Mouse (Mus musculus): ENCODE data around the gene Syt9. TPM values are rescaled to one million over a fixed set of nuclear protein-coding genes. Genes with fewer than 3 reads are reported as not detected.
A peak's percentile ranks its signal among the peaks of the same experiment; 100 is the strongest.

The Syt9 gene
- polyA plus RNA-seq, 1 experiment from 2014 or later, result 4.4 TPM

- Histone ChIP-seq H3K4me3 (ENCODE audit: low read depth, low read length) (no peak overlapping the region), H3K4me1 (ENCODE audit: control insufficient read depth, insufficient read depth, low read length) (0 out of 2 replicates have a peak, but pooled peaks cover 3% of the 10 kb centered on the region), H3K27ac (ENCODE audit: low read length) (no peak overlapping the region), H3K9ac (replicated peaks; ENCODE audit: low read depth, low read length) (no peak overlapping the region), H3K36me3 (ENCODE audit: control insufficient read depth, insufficient read depth, low read length) (no peaks in the 10 kb centered on the region), H3K27me3 (ENCODE audit: control insufficient read depth, insufficient read depth, low read length) (no peaks in the 10 kb centered on the region), H3K4me2 (replicated peaks; ENCODE audit: low read depth, low read length) (no peak overlapping the region), H3K9me3 (ENCODE audit: control insufficient read depth, low read depth, low read length) (no peaks in the 10 kb centered on the region)
- ATAC-seq (ENCODE audit: insufficient number of reproducible peaks, insufficient read depth, low FRiP score, low read depth), result peak; percentile 72; the same call in 1 of the 2 replicates
- WGBS, result 36% methylated on average over 8 of the region's 8 CpGs
Observed at GRCm38 (mm10) chr7:107516704-107517410, 146.3 kb downstream of the Syt9 start.

- Histone ChIP-seq H3K4me1 (ENCODE audit: control insufficient read depth, insufficient read depth, low read length) (0 out of 2 replicates have a peak, but pooled peaks cover 3% of the 10 kb centered on the region), H3K9ac (replicated peaks; ENCODE audit: low read depth, low read length) (no peak overlapping the region), H3K4me2 (replicated peaks; ENCODE audit: low read depth, low read length) (no peak overlapping the region), H3K4me3 (ENCODE audit: low read depth, low read length) (no peak overlapping the region), H3K27ac (ENCODE audit: low read length) (no peak overlapping the region), H3K27me3 (ENCODE audit: control insufficient read depth, insufficient read depth, low read length) (no peaks in the 10 kb centered on the region), H3K9me3 (ENCODE audit: control insufficient read depth, low read depth, low read length) (no peaks in the 10 kb centered on the region), H3K36me3 (ENCODE audit: control insufficient read depth, insufficient read depth, low read length) (no peaks in the 10 kb centered on the region)
- WGBS, result 86% methylated on average over 12 of the region's 12 CpGs
- ATAC-seq (ENCODE audit: insufficient number of reproducible peaks, insufficient read depth, low FRiP score, low read depth), result no peak
Observed at GRCm38 (mm10) chr7:107519256-107520025, 148.9 kb downstream of the Syt9 start.

DNA sequence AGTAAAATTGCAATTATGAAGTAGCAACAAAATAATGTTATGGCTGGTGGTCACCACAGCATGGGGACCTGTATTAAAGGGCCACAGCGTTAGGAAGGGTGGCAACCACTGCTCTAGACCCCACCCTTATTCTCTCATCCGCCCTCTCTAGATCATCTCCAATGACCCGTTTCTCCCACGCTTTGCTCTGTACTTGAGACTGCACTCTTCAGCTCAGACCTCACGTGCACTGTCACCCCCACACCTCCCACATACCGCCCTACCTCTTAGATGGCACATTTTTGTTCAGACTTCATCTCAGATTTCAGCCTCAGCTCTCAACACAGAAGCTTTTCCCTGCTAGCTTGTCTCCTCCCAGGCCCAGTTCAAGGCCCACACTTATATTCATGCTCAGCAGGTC lies 150.9 kb downstream of the Syt9 start:
- no peak for ATAC-seq (ENCODE audit: insufficient number of reproducible peaks, insufficient read depth, low FRiP score, low read depth)
- Histone ChIP-seq H3K27ac (ENCODE audit: low read length) (no peak overlapping the region), H3K27me3 (ENCODE audit: control insufficient read depth, insufficient read depth, low read length) (no peaks in the 10 kb centered on the region), H3K4me1 (ENCODE audit: control insufficient read depth, insufficient read depth, low read length) (0 out of 2 replicates have a peak, but pooled peaks cover 3% of the 10 kb centered on the region), H3K9ac (replicated peaks; ENCODE audit: low read depth, low read length) (no peak overlapping the region), H3K36me3 (ENCODE audit: control insufficient read depth, insufficient read depth, low read length) (no peaks in the 10 kb centered on the region), H3K9me3 (ENCODE audit: control insufficient read depth, low read depth, low read length) (no peaks in the 10 kb centered on the region), H3K4me3 (ENCODE audit: low read depth, low read length) (no peak overlapping the region), H3K4me2 (replicated peaks; ENCODE audit: low read depth, low read length) (no peak overlapping the region)
- WGBS, result 84% methylated on average over 6 of the region's 6 CpGs

DNA sequence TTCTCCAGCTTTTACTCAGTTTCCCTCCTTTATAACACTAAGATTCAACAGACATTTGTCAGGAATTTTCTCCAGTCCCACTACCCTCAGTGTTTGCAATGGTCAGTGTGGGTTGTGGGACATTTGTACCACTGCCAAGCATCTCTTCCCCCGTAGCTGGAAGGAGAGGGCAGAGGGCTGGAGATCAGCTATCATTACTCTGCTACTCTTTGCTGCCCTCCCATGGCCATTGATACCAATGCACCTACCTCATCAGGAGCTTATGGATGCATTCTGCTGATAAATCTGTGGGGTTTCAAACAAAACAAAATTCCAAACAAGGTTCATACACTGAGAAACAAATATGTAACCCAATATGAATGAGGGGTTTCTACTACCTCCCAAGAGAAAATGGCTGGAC lies 155.8 kb downstream of the Syt9 start:
- ATAC-seq (ENCODE audit: insufficient number of reproducible peaks, insufficient read depth, low FRiP score, low read depth), result no peak
- WGBS, result 3% methylated on average over 1 of the region's 1 CpGs
- no peaks in the 10 kb centered on the region for H3K36me3 ChIP-seq (ENCODE audit: control insufficient read depth, insufficient read depth, low read length)
- H3K27me3 ChIP-seq (ENCODE audit: control insufficient read depth, insufficient read depth, low read length), result no peaks in the 10 kb centered on the region
- H3K4me1 ChIP-seq (ENCODE audit: control insufficient read depth, insufficient read depth, low read length), result no peaks in the 10 kb centered on the region
- no peak overlapping the region for H3K4me2 ChIP-seq (replicated peaks; ENCODE audit: low read depth, low read length)
- H3K27ac ChIP-seq (ENCODE audit: low read length), result no peak overlapping the region
- no peaks in the 10 kb centered on the region for H3K9me3 ChIP-seq (ENCODE audit: control insufficient read depth, low read depth, low read length)
- H3K4me3 ChIP-seq (ENCODE audit: low read depth, low read length), result no peak overlapping the region
- H3K9ac ChIP-seq (replicated peaks; ENCODE audit: low read depth, low read length), result no peak overlapping the region

DNA sequence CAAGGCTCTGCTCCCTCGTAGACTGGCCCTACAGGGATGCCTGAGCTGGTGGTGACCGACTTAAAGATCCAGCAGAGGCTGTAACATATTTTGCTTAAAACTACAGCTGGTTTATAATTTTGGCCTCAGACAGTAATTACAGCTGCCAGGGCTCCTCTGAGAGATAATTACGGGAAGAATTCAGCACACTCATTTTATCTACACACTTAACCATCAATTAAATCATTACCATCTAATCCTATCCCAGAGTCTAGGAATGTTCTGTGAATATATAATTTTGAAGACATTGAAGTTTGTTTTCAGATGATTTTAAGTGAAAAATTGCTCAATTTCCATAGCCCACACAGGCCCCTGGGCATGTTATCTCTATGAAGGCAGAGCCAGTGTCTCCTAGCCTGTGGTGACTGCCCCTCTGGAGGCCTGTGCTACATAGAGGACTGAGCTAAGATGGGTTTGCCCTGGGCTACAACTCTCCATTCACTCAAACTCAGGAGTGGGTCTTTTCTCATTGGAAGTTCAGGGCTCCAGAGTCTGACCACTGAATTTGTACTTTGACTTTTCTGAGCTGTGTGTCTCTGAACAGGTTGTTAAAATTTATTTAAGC lies 157.7 kb downstream of the Syt9 start:
- H3K27ac ChIP-seq (ENCODE audit: low read length), result no peak overlapping the region
- H3K4me3 ChIP-seq (ENCODE audit: low read depth, low read length), result no peak overlapping the region
- no peaks in the 10 kb centered on the region for H3K9me3 ChIP-seq (ENCODE audit: control insufficient read depth, low read depth, low read length)
- no peaks in the 10 kb centered on the region for H3K4me1 ChIP-seq (ENCODE audit: control insufficient read depth, insufficient read depth, low read length)
- 75% methylated on average over 3 of the region's 3 CpGs for WGBS
- no peak overlapping the region for H3K4me2 ChIP-seq (replicated peaks; ENCODE audit: low read depth, low read length)
- no peak for ATAC-seq (ENCODE audit: insufficient number of reproducible peaks, insufficient read depth, low FRiP score, low read depth)
- H3K36me3 ChIP-seq (ENCODE audit: control insufficient read depth, insufficient read depth, low read length), result no peaks in the 10 kb centered on the region
- no peak overlapping the region for H3K9ac ChIP-seq (replicated peaks; ENCODE audit: low read depth, low read length)
- no peaks in the 10 kb centered on the region for H3K27me3 ChIP-seq (ENCODE audit: control insufficient read depth, insufficient read depth, low read length)

DNA sequence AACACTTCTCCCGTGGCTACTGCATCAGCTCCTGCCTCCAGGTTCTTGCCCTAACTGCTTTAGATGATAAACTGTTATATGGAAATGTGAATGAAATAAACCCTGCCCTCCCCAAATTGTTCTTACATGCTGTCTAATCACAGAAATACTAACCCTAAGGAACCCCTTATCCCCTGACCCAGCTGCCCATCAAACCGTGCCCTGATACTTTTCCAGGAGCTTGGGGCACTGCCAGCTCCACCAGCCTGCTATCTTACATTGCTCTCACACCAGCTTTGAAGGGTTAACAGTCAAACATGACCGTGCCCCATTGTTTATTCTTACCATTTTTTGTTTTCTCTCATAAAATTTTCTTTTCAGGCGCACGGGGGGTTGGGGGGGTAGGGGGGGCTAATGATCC lies 158.8 kb downstream of the Syt9 start:
- Histone ChIP-seq H3K36me3 (ENCODE audit: control insufficient read depth, insufficient read depth, low read length) (no peaks in the 10 kb centered on the region), H3K9me3 (ENCODE audit: control insufficient read depth, low read depth, low read length) (no peaks in the 10 kb centered on the region), H3K27me3 (ENCODE audit: control insufficient read depth, insufficient read depth, low read length) (no peaks in the 10 kb centered on the region), H3K4me1 (ENCODE audit: control insufficient read depth, insufficient read depth, low read length) (no peaks in the 10 kb centered on the region), H3K27ac (ENCODE audit: low read length) (no peak overlapping the region), H3K4me3 (ENCODE audit: low read depth, low read length) (no peak overlapping the region), H3K9ac (replicated peaks; ENCODE audit: low read depth, low read length) (no peak overlapping the region), H3K4me2 (replicated peaks; ENCODE audit: low read depth, low read length) (no peak overlapping the region)
- 45% methylated on average over 5 of the region's 5 CpGs for WGBS
- no peak for ATAC-seq (ENCODE audit: insufficient number of reproducible peaks, insufficient read depth, low FRiP score, low read depth)

GRCm38 (mm10) chr7:107535311-107535710 lies 164.8 kb downstream of the Syt9 start:
- Histone ChIP-seq H3K9ac (replicated peaks; ENCODE audit: low read depth, low read length) (no peak overlapping the region), H3K9me3 (ENCODE audit: control insufficient read depth, low read depth, low read length) (no peaks in the 10 kb centered on the region), H3K27me3 (ENCODE audit: control insufficient read depth, insufficient read depth, low read length) (no peaks in the 10 kb centered on the region), H3K27ac (ENCODE audit: low read length) (no peak overlapping the region), H3K36me3 (ENCODE audit: control insufficient read depth, insufficient read depth, low read length) (no peaks in the 10 kb centered on the region), H3K4me2 (replicated peaks; ENCODE audit: low read depth, low read length) (no peak overlapping the region), H3K4me3 (ENCODE audit: low read depth, low read length) (no peak overlapping the region), H3K4me1 (ENCODE audit: control insufficient read depth, insufficient read depth, low read length) (no peaks in the 10 kb centered on the region)
- no peak for ATAC-seq (ENCODE audit: insufficient number of reproducible peaks, insufficient read depth, low FRiP score, low read depth)
- WGBS, result 88% methylated on average over 4 of the region's 4 CpGs

DNA sequence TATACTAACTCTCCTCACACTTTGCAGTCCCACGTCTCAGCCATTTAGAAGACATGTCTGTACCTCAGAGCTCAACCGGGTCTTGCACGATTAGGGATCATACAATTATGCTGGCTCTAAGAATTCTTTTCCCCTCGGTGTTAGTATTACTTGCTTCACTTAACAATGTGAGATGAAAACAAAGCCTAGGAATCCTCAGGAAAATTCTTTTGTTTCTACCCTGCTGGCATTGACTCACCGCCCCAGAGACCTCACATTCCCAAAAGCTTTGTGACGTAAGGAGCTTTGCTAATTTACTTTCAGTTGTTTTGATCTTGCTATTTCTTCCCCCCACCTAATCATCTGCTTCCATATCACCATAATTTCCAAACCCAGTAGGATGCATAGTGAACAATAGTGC lies 166.0 kb downstream of the Syt9 start:
- H3K4me1 ChIP-seq (ENCODE audit: control insufficient read depth, insufficient read depth, low read length), result no peaks in the 10 kb centered on the region
- no peak overlapping the region for H3K9ac ChIP-seq (replicated peaks; ENCODE audit: low read depth, low read length)
- H3K4me3 ChIP-seq (ENCODE audit: low read depth, low read length), result no peak overlapping the region
- 64% methylated on average over 6 of the region's 6 CpGs for WGBS
- H3K36me3 ChIP-seq (ENCODE audit: control insufficient read depth, insufficient read depth, low read length), result no peaks in the 10 kb centered on the region
- no peak for ATAC-seq (ENCODE audit: insufficient number of reproducible peaks, insufficient read depth, low FRiP score, low read depth)
- no peaks in the 10 kb centered on the region for H3K9me3 ChIP-seq (ENCODE audit: control insufficient read depth, low read depth, low read length)
- H3K27me3 ChIP-seq (ENCODE audit: control insufficient read depth, insufficient read depth, low read length), result no peaks in the 10 kb centered on the region
- H3K27ac ChIP-seq (ENCODE audit: low read length), result no peak overlapping the region
- H3K4me2 ChIP-seq (replicated peaks; ENCODE audit: low read depth, low read length), result no peak overlapping the region
